Mouse (Mus musculus) thymus, adult 2 months (tissue): Measurements from ENCODE around the gene 9530003J23Rik.
"Not testable (repeated sequence)": the region's sequence is repeated elsewhere in the genome, so short reads cannot be mapped to it uniquely, and the experiment has no call there.

ENCODE experiments used
- CTCF ChIP-seq: fragments of 200-500 bp; IDR thresholded peaks from 2 replicates; pipeline ENCODE4 v1.5.1; 2012; ENCODE audit warnings: mild to moderate bottlenecking, control low read depth, low read length, moderate library complexity, borderline replicate concordance; ENCODE audit not compliant: control insufficient read depth, poor library complexity, insufficient read depth; ENCODE audit errors: extremely low read depth
- POLR2A ChIP-seq: fragments of 200-500 bp; IDR thresholded peaks from 2 replicates; pipeline ENCODE4 v1.6.1; 2012; ENCODE audit warnings: mild to moderate bottlenecking, low read length, control low read depth, moderate library complexity; ENCODE audit not compliant: control insufficient read depth, poor library complexity, insufficient read depth; ENCODE audit errors: extremely low read depth

DNA sequence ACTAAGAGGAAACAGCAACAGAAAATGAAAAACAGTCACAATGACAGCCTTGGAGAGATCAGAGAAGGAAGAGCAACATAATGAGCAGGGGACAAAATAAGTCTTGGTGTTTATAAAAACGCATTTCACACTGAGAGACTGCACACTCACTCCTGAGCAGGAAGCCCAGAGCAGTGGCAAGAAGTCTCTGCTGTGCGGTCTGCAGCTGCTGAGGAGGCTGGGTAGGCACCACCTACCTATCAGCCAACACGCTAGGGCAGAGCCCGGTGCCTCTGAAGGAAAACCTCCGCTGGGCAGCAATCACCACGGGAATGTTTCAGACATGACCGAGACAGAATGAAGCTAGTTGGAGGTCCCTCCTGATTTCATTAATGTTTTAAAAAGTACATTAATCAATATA, 47.1 kb upstream of the 9530003J23Rik start:
- not testable (repeated sequence) for TF ChIP-seq POLR2A, CTCF
